Mouse (Mus musculus) ES-Bruce4 (cell line): ENCODE results near the gene Ino80b.

Experiments
- CTCF ChIP-seq: IDR thresholded peaks from one replicate; pipeline ENCODE4 v1.8.1; 2011; ENCODE audit warnings: low read depth, low read length
- POLR2A ChIP-seq: IDR thresholded peaks from one replicate; pipeline ENCODE4 v1.8.1; 2011; ENCODE audit warnings: low read length; ENCODE audit not compliant: insufficient read depth

DNA sequence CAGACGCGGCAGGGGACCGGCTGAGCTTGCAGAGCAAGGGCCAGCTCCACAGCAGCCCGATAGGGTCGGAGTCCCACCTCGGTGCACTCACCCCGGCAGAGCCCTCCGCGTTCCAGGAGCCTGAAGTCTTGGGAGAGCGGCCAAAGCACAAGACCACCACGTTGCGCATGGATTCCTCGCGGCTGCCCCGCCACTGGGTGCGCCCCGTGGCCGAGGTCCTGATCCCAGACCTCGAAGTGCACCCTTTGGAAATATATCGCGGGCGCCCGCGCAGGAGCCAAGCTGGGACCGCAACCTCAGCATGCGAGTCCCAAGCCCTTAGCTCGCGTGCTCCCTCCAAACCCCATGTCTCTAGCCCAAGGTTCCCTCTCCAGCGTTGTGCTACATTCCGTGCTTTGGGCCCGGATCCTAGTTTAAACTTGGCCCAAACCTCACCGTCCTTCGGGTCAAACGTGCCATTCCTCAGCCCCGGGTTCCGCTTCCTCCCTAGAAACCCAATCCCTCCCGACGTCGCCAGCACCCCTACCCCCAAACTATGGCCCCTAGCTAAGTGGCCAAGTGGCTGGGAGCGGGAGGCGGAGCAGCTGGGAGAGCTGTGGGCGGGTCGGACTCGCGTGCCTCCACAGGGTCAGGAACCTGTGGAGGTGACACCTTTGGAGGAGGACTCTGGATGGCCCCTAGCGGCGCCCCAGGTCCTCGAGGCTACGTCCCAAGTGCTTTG lies 36.9 kb upstream of the Ino80b start:
- TF ChIP-seq CTCF = no peak
- no peak for TF ChIP-seq POLR2A
